Mouse (Mus musculus) megakaryocyte-erythroid progenitor cell, adult 5-6 weeks (primary cell): ENCODE measurements around the gene Hirip3. TPM values are rescaled to one million over a fixed set of nuclear protein-coding genes. Genes with fewer than 3 reads are reported as not detected.
"Not testable (repeated sequence)": the region's sequence is repeated elsewhere in the genome, so short reads cannot be mapped to it uniquely, and the experiment has no call there.

Experiments used
- ATAC-seq: replicated peaks from 2 replicates; pipeline ENCODE4 v1.8.0; 2016; ENCODE audit warnings: mild to moderate bottlenecking, inconsistent platforms; ENCODE audit not compliant: severe bottlenecking, poor library complexity, low FRiP score, low TSS enrichment
- total RNA-seq, 2 experiments: library from RNA; stranded (forward) in 1 of 2; stranded (reverse) in 1 of 2; fragments of 200-1000, 215-1000 nt in 1 of 2; fragments of >200 nt in 1 of 2; fragmentation: Nextera tagmentation in 1 of 2; gene quantifications; 2 replicates each; pipeline ENCODE4 v1.2.3; 2014 to 2017

Gene Hirip3
- total RNA-seq, 2 experiments from 2014 or later: 123 to 333 TPM

DNA sequence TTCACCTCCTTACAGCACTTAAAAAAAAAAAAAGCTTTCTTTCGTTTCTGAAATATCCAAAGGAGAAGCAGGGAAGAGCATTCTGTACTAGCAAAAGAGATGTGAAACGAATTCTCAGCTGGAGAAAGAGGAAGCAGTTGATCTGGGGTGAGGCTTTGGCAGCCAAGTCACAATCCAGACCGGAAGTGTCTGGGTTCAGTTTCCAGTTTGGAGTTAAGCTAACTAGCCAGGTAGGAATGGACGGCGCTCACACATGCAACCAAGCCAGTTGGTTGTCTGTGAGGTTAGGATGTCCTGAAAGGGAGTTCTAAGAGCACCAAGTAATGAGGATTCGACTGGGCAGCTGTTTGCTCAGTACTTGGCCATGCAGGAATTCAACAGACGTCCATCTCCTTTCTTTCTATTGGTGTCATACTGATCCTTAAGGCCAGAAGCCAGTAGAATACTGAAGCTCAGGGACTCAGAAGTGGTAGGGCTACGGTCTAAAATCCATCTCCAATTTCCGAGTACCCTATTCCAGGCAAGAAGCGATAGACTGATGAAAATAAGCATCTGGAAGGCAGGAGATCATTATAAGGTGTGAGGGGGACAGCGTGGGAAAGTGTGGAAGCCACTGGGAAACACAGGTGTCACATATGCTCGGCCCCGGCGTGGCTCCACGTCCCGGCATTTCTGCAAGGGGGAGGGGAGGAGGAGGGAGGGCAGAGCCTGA lies 35.8 kb downstream of the Hirip3 start:
- peak; percentile 72 for ATAC-seq

DNA sequence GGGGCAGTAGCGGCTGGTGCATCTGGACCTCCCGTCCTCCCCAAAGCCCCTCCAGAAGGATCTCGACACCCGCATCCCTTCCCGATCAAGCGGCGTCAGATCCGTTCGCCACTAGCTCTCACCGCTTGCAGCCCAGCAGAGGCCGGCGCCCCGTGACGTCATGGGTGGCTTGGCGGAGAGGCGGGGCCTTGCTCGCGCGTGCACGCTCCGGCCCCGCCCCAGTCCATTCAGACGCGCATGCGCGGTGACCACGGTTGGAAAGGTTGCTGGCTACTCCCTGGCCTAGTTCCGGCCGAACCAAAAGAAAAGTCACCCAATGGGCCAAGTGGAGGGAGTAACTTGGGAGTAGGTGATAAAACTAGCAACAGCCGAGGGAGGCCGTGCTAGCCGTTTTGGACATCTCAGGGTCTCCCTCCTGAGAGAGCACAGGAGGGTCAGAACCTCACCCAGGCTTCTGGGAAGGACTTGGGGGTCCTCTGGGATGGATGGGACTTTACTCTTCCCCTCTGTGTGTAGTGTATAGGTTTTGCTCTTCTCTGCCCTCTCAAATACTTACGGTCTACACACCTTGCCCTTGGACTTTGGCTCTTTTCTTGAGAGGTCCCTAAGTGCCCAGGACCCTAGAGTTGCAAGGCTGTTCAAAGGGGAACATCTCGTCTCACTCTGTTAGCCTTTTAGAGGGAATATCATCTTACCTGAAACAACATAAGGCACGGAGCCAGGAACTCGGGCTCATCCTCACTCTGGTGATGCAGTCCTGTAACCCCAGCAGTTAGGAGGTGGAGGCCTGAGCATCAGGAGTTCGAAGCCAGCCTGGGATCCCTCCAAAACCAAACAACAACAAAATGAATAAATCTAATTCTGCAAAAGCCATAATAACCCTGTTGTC lies 36.6 kb downstream of the Hirip3 start:
- peak; percentile 94 for ATAC-seq

DNA sequence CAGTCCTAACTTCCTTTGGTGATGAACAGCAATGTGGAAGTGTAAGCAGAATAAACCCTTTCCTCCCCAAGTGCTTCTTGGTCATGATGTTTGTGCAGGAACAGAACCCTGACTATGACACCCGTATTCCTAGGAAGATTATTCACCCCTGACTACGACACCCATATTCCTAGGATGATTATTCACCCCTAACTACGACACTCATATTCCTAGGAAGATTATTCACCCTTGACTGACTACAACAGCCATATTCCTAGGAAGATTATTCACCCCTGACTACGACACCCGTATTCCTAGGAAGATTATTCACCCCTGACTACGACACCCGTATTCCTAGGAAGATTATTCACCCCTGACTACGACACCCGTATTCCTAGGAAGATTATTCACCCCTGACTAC lies 38.0 kb downstream of the Hirip3 start:
- not testable (repeated sequence) for ATAC-seq

GRCm38 (mm10) chr7:126905590-126905989 lies 43.8 kb downstream of the Hirip3 start:
- ATAC-seq: no peak; the same call in 1 of the 2 replicates

GRCm38 (mm10) chr7:126914844-126915243 lies 53.1 kb downstream of the Hirip3 start:
- ATAC-seq: no peak

Other genes starting within 250 kb of the Hirip3 start
Only the 30 nearest of the 31 such genes appear.
- gene Sgf29, start 212.7 kb upstream of the Hirip3 start, total RNA-seq (2014; fragmentation: Nextera tagmentation): 100 and 125 TPM in 2 replicates
- 37.4 and 51.0 TPM in 2 replicates for gene Sgf29, start 212.7 kb upstream of the Hirip3 start, total RNA-seq (2017)
- gene Sult1a1, start 185.5 kb upstream of the Hirip3 start, total RNA-seq (2014; fragmentation: Nextera tagmentation): not detected in 2 replicates
- not detected in 2 replicates for gene Sult1a1, start 185.5 kb upstream of the Hirip3 start, total RNA-seq (2017)
- gene Bola2, start 166.6 kb upstream of the Hirip3 start, total RNA-seq (2014; fragmentation: Nextera tagmentation): 212 and 218 TPM in 2 replicates
- gene Bola2, start 166.6 kb upstream of the Hirip3 start, total RNA-seq (2017): 107 and 179 TPM in 2 replicates
- 3.7 and 9.3 TPM in 2 replicates for gene Slx1b, start 166.2 kb upstream of the Hirip3 start, total RNA-seq (2014; fragmentation: Nextera tagmentation)
- 2.9 and 3.0 TPM in 2 replicates for gene Slx1b, start 166.2 kb upstream of the Hirip3 start, total RNA-seq (2017)
- 31.8 and 35.5 TPM in 2 replicates for gene Coro1a, start 154.2 kb upstream of the Hirip3 start, total RNA-seq (2014; fragmentation: Nextera tagmentation)
- gene Coro1a, start 154.2 kb upstream of the Hirip3 start, total RNA-seq (2017): 40.7 and 41.2 TPM in 2 replicates
- gene Mapk3, start 102.4 kb upstream of the Hirip3 start, total RNA-seq (2014; fragmentation: Nextera tagmentation): 41.0 and 45.1 TPM in 2 replicates
- gene Mapk3, start 102.4 kb upstream of the Hirip3 start, total RNA-seq (2017): 17.5 and 20.1 TPM in 2 replicates
- 0.26 and 2.5 TPM in 2 replicates for gene Gdpd3, start 95.6 kb upstream of the Hirip3 start, total RNA-seq (2014; fragmentation: Nextera tagmentation)
- 0.09 TPM in 1 of 2 replicates, not detected in the other for gene Gdpd3, start 95.6 kb upstream of the Hirip3 start, total RNA-seq (2017)
- 26.6 and 40.6 TPM in 2 replicates for gene Ypel3, start 85.0 kb upstream of the Hirip3 start, total RNA-seq (2014; fragmentation: Nextera tagmentation)
- gene Ypel3, start 85.0 kb upstream of the Hirip3 start, total RNA-seq (2017): 20.2 and 22.6 TPM in 2 replicates
- gene Tbx6, start 80.5 kb upstream of the Hirip3 start, total RNA-seq (2014; fragmentation: Nextera tagmentation): 0.69 and 3.1 TPM in 2 replicates
- not detected in 2 replicates for gene Tbx6, start 80.5 kb upstream of the Hirip3 start, total RNA-seq (2017)
- gene Ppp4c, start 69.5 kb upstream of the Hirip3 start, total RNA-seq (2014; fragmentation: Nextera tagmentation): 176 and 189 TPM in 2 replicates
- gene Ppp4c, start 69.5 kb upstream of the Hirip3 start, total RNA-seq (2017): 104 and 127 TPM in 2 replicates
- gene Fam57b, start 64.3 kb upstream of the Hirip3 start, total RNA-seq (2014; fragmentation: Nextera tagmentation): 0.61 TPM in 1 of 2 replicates, not detected in the other
- gene Fam57b, start 64.3 kb upstream of the Hirip3 start, total RNA-seq (2017): 0.42 TPM in 1 of 2 replicates, not detected in the other
- not detected in 2 replicates for gene 4930451I11Rik, start 30.3 kb upstream of the Hirip3 start, total RNA-seq (2014; fragmentation: Nextera tagmentation)
- gene 4930451I11Rik, start 30.3 kb upstream of the Hirip3 start, total RNA-seq (2017): not detected in 2 replicates
- not detected in 2 replicates for gene Doc2a, start 14.6 kb upstream of the Hirip3 start, total RNA-seq (2014; fragmentation: Nextera tagmentation)
- gene Doc2a, start 14.6 kb upstream of the Hirip3 start, total RNA-seq (2017): not detected in 2 replicates
- gene Ino80e, start 405 bp downstream of the Hirip3 start, total RNA-seq (2014; fragmentation: Nextera tagmentation): 124 and 132 TPM in 2 replicates
- 29.4 and 45.6 TPM in 2 replicates for gene Ino80e, start 405 bp downstream of the Hirip3 start, total RNA-seq (2017)
- gene Taok2, start 22.7 kb downstream of the Hirip3 start, total RNA-seq (2014; fragmentation: Nextera tagmentation): 36.1 and 44.2 TPM in 2 replicates
- 22.1 and 25.1 TPM in 2 replicates for gene Taok2, start 22.7 kb downstream of the Hirip3 start, total RNA-seq (2017)
- 22.0 and 27.2 TPM in 2 replicates for gene Tmem219, start 60.9 kb downstream of the Hirip3 start, total RNA-seq (2014; fragmentation: Nextera tagmentation)
- gene Tmem219, start 60.9 kb downstream of the Hirip3 start, total RNA-seq (2017): 9.2 and 17.9 TPM in 2 replicates
- gene Kctd13, start 66.9 kb downstream of the Hirip3 start, total RNA-seq (2014; fragmentation: Nextera tagmentation): 14.0 and 18.6 TPM in 2 replicates
- gene Kctd13, start 66.9 kb downstream of the Hirip3 start, total RNA-seq (2017): 9.0 and 22.1 TPM in 2 replicates
- not detected in 2 replicates for gene Asphd1, start 87.6 kb downstream of the Hirip3 start, total RNA-seq (2014; fragmentation: Nextera tagmentation)
- gene Asphd1, start 87.6 kb downstream of the Hirip3 start, total RNA-seq (2017): not detected in 2 replicates
- 3.2 and 4.4 TPM in 2 replicates for gene Sez6l2, start 88.6 kb downstream of the Hirip3 start, total RNA-seq (2014; fragmentation: Nextera tagmentation)
- gene Sez6l2, start 88.6 kb downstream of the Hirip3 start, total RNA-seq (2017): 0.76 TPM in 1 of 2 replicates, not detected in the other
- gene Cdipt, start 113.9 kb downstream of the Hirip3 start, total RNA-seq (2014; fragmentation: Nextera tagmentation): 61.3 and 70.2 TPM in 2 replicates
- 31.8 and 49.8 TPM in 2 replicates for gene Cdipt, start 113.9 kb downstream of the Hirip3 start, total RNA-seq (2017)
- not detected in 2 replicates for gene Cdiptos, start 114.1 kb downstream of the Hirip3 start, total RNA-seq (2014; fragmentation: Nextera tagmentation)
- gene Cdiptos, start 114.1 kb downstream of the Hirip3 start, total RNA-seq (2017): 0.23 TPM in 1 of 2 replicates, not detected in the other
- 5.6 and 7.9 TPM in 2 replicates for gene Mvp, start 152.6 kb downstream of the Hirip3 start, total RNA-seq (2014; fragmentation: Nextera tagmentation)
- gene Mvp, start 152.6 kb downstream of the Hirip3 start, total RNA-seq (2017): 13.5 and 19.7 TPM in 2 replicates
- gene Pagr1b, start 154.5 kb downstream of the Hirip3 start, total RNA-seq (2014; fragmentation: Nextera tagmentation): 0.66 TPM in 1 of 2 replicates, not detected in the other
- 4.5 and 8.7 TPM in 2 replicates for gene Pagr1b, start 154.5 kb downstream of the Hirip3 start, total RNA-seq (2017)
- 62.5 and 66.9 TPM in 2 replicates for gene Pagr1a, start 155.4 kb downstream of the Hirip3 start, total RNA-seq (2014; fragmentation: Nextera tagmentation)
- 24.5 TPM in 1 of 2 replicates, not detected in the other for gene Pagr1a, start 155.4 kb downstream of the Hirip3 start, total RNA-seq (2017)
- 0.47 and 3.3 TPM in 2 replicates for gene Gm42742, start 159.1 kb downstream of the Hirip3 start, total RNA-seq (2014; fragmentation: Nextera tagmentation)
- 22.6 TPM in 1 of 2 replicates, not detected in the other for gene Gm42742, start 159.1 kb downstream of the Hirip3 start, total RNA-seq (2017)
- 0.74 and 2.0 TPM in 2 replicates for gene Prrt2, start 159.2 kb downstream of the Hirip3 start, total RNA-seq (2014; fragmentation: Nextera tagmentation)
- gene Prrt2, start 159.2 kb downstream of the Hirip3 start, total RNA-seq (2017): 0.80 and 2.3 TPM in 2 replicates
- 256 and 270 TPM in 2 replicates for gene Maz, start 165.1 kb downstream of the Hirip3 start, total RNA-seq (2014; fragmentation: Nextera tagmentation)
- gene Maz, start 165.1 kb downstream of the Hirip3 start, total RNA-seq (2017): 54.2 and 70.0 TPM in 2 replicates
- gene Kif22, start 180.5 kb downstream of the Hirip3 start, total RNA-seq (2014; fragmentation: Nextera tagmentation): 68.1 and 120 TPM in 2 replicates
- 56.1 and 67.7 TPM in 2 replicates for gene Kif22, start 180.5 kb downstream of the Hirip3 start, total RNA-seq (2017)
- gene Zg16, start 225.4 kb downstream of the Hirip3 start, total RNA-seq (2014; fragmentation: Nextera tagmentation): 61.9 and 97.7 TPM in 2 replicates
- gene Zg16, start 225.4 kb downstream of the Hirip3 start, total RNA-seq (2017): 27.8 and 47.2 TPM in 2 replicates
- 17.6 and 18.5 TPM in 2 replicates for gene AI467606, start 229.4 kb downstream of the Hirip3 start, total RNA-seq (2014; fragmentation: Nextera tagmentation)
- gene AI467606, start 229.4 kb downstream of the Hirip3 start, total RNA-seq (2017): 14.2 and 17.9 TPM in 2 replicates